Mouse (Mus musculus): ENCODE data around the gene Twf2.

DNA sequence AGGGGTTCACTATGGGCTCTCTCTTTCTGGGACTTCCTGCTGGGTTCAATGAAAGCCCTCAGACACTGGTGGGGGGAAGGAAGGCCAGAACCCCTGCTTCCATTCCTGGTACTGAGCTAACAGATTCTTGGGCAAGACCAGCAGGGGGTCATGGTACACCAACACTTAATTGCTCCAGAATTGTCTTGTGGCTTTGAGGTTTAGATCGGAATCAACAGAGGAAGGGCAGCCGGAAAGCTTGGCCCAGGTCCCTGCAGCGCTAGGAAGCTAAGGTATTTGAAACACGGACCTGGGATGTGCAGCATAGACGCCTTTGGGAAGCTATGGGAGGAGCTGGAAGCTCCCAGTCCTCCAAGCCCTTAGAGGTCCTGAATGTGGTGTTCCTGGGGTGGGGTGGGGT is 56.1 kb downstream of the Twf2 start:
- TF ChIP-seq CTCF (IDR thresholded peaks at IDR 0.05; ENCODE audit: control insufficient read depth, insufficient read depth, insufficient read length): no peak
- TF ChIP-seq MAX (IDR thresholded peaks at IDR 0.05): no peak

Data from C2C12 (cell line).